Mouse (Mus musculus) MEL (cell line): Measurements from ENCODE around the gene Rnaseh1.

Source experiments
- CTCF ChIP-seq, 3 experiments: IDR thresholded peaks in 2 of 3; conservative IDR thresholded peaks in 1 of 3; 2 replicates each; pipeline ENCODE4 v1.5.1; 2011 to 2012; ENCODE audit warnings: low read length in 3 of 3, low read depth in 2 of 3, mild to moderate bottlenecking in 2 of 3, improper control_type of control experiment in 1 of 3, inconsistent platforms in 1 of 3, mixed read lengths in 1 of 3, moderate library complexity in 1 of 3; ENCODE audit not compliant: control insufficient read depth in 1 of 3, insufficient read depth in 1 of 3, poor library complexity in 1 of 3, severe bottlenecking in 1 of 3
- EP300 ChIP-seq, 2 experiments: IDR thresholded peaks; 2 replicates each; pipeline ENCODE4 v1.6.1; 2011; ENCODE audit warnings: improper control_type of control experiment in 2 of 2, low read length in 2 of 2, low read depth in 1 of 2, mild to moderate bottlenecking in 1 of 2
- GABPA ChIP-seq: IDR thresholded peaks from 2 replicates; pipeline ENCODE4 v1.6.1; 2012; ENCODE audit warnings: low read depth, mild to moderate bottlenecking, inconsistent platforms, low read length, improper control_type of control experiment, moderate library complexity
- MYC ChIP-seq: IDR thresholded peaks from 2 replicates; pipeline ENCODE4 v1.6.1; 2011; ENCODE audit warnings: low read depth, mild to moderate bottlenecking, low read length, improper control_type of control experiment, moderate library complexity
- NELFE ChIP-seq: IDR thresholded peaks from 2 replicates; pipeline ENCODE4 v1.6.1; 2011; ENCODE audit warnings: low read depth, low read length, improper control_type of control experiment
- POLR2A ChIP-seq, 2 experiments: IDR thresholded peaks; 2 replicates each; pipeline ENCODE4 v1.6.1; 2011 to 2012; ENCODE audit warnings: low read length in 2 of 2, mild to moderate bottlenecking in 2 of 2, control low read depth in 1 of 2, improper control_type of control experiment in 1 of 2, low read depth in 1 of 2, moderate library complexity in 1 of 2; ENCODE audit not compliant: control insufficient read depth in 1 of 2, insufficient read depth in 1 of 2, poor library complexity in 1 of 2
- TAL1 ChIP-seq: IDR thresholded peaks from 2 replicates; pipeline ENCODE4 v1.6.1; 2012; ENCODE audit warnings: mild to moderate bottlenecking, inconsistent platforms, low read length, moderate library complexity, mixed read lengths
- ZMIZ1 ChIP-seq: IDR thresholded peaks from 2 replicates; pipeline ENCODE4 v1.6.1; 2012; ENCODE audit warnings: low read depth, mild to moderate bottlenecking, inconsistent platforms, low read length, improper control_type of control experiment, moderate library complexity

- no peak for TF ChIP-seq TAL1
- TF ChIP-seq EP300 (IDR thresholded peaks at IDR 0.05; ENCODE audit: low read depth in 1 of 2, low read length in 2 of 2), result no peak
- no peak for TF ChIP-seq MYC
- no peak for TF ChIP-seq CTCF (IDR thresholded peaks at IDR 0.05 in 2 of 3, conservative IDR thresholded peaks at IDR 0.05 in 1 of 3; ENCODE audit: control insufficient read depth in 1 of 3, insufficient read depth in 1 of 3, low read depth in 2 of 3, low read length in 3 of 3, poor library complexity in 1 of 3, severe bottlenecking in 1 of 3)
- TF ChIP-seq NELFE, result no peak
- no peak for TF ChIP-seq POLR2A (IDR thresholded peaks at IDR 0.05; ENCODE audit: control insufficient read depth in 1 of 2, insufficient read depth in 1 of 2, low read depth in 1 of 2, low read length in 2 of 2, poor library complexity in 1 of 2)
- no peak for TF ChIP-seq GABPA
- TF ChIP-seq ZMIZ1, result no peak
Measured at GRCm38 (mm10) chr12:28694776-28695175, 45.4 kb downstream of the Rnaseh1 start.
